Mouse (Mus musculus) midbrain, embryonic 13.5 days (tissue): ENCODE data around the gene Slc25a25. TPM values are rescaled to one million over a fixed set of nuclear protein-coding genes. Genes with fewer than 3 reads are reported as not detected.

ENCODE experiments used
- ATAC-seq: fragments of 200-750 bp; cut with Nextera tagmentation; 2 replicates; pipeline ENCODE4 v1.8.0; 2017; ENCODE audit warnings: mild to moderate bottlenecking, moderate TSS enrichment, moderate library complexity
- H3K27ac ChIP-seq: fragments of 300-500 bp; sonication (generic); 2 replicates; pipeline ENCODE4 v1.5.1; 2015; ENCODE audit warnings: inconsistent platforms, mild to moderate bottlenecking, moderate library complexity
- H3K27me3 ChIP-seq: fragments of 300-500 bp; sonication (generic); 2 replicates; pipeline ENCODE4 v1.6.1; 2015; ENCODE audit warnings: mild to moderate bottlenecking, inconsistent platforms
- H3K36me3 ChIP-seq: fragments of 300-500 bp; sonication (generic); 2 replicates; pipeline ENCODE4 v1.6.1; 2015; ENCODE audit warnings: mild to moderate bottlenecking, inconsistent platforms
- H3K4me1 ChIP-seq: fragments of 300-500 bp; sonication (generic); replicated peaks from 2 replicates; pipeline ENCODE4 v1.6.1; 2015; ENCODE audit warnings: inconsistent platforms
- H3K4me2 ChIP-seq: fragments of 300-500 bp; sonication (generic); replicated peaks from 2 replicates; pipeline ENCODE4 v1.6.1; 2015; ENCODE audit warnings: moderate library complexity, mild to moderate bottlenecking, inconsistent platforms
- H3K4me3 ChIP-seq: fragments of 300-500 bp; sonication (generic); replicated peaks from 2 replicates; pipeline ENCODE4 v1.5.1; 2015; ENCODE audit warnings: mild to moderate bottlenecking, inconsistent platforms
- H3K9ac ChIP-seq: fragments of 300-500 bp; sonication (generic); replicated peaks from 2 replicates; pipeline ENCODE4 v1.6.1; 2015; ENCODE audit warnings: mild to moderate bottlenecking, inconsistent platforms
- H3K9me3 ChIP-seq: fragments of 300-500 bp; sonication (generic); 2 replicates; pipeline ENCODE4 v1.6.1; 2016; ENCODE audit warnings: mild to moderate bottlenecking, inconsistent platforms
- WGBS: fragments of 180-500 bp; shearing (Covaris S2); methylation state at CpG from one replicate; pipeline ENCODE4 v1.1.7; 2015; 5-methylcytosine and 5-hydroxymethylcytosine counted together
- polyA plus RNA-seq: library from polyadenylated mRNA; unstranded; fragments of >200 nt; fragmentation: Nextera tagmentation; extraction: Ambion mirVana; gene quantifications from 2 replicates; pipeline ENCODE4 v1.2.1, GENCODE M21; 2015

Gene Slc25a25
- polyA plus RNA-seq, 1 experiment from 2014 or later: 45.4 TPM

DNA sequence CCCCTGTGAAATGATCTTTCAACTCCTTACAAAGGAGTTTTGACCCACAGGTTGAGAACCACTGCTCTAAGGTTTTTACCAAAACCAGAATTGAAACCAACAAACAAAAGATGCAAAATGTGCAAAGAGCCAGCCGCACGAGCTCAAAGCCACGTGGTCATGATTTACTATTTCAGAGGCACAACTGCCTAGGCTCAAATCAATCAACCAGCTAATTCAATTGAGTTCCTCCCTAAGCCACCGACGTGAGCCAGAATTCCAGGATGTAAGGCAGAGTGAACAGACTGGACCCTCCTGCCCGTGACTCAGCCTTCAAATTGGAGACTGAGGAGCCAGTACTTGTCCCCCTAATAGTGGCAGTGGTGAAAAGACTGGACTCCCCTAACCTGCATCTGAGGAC, 12.1 kb downstream of the Slc25a25 start:
- no peak for ATAC-seq
- Histone ChIP-seq H3K27me3 (no peaks in the 10 kb centered on the region), H3K4me3 (no peak overlapping the region), H3K9me3 (no peaks in the 10 kb centered on the region), H3K4me1 (peaks cover 37% of the 10 kb centered on the region), H3K36me3 (no peaks in the 10 kb centered on the region), H3K27ac (no peak overlapping the region), H3K4me2 (no peak overlapping the region), H3K9ac (no peak overlapping the region)
- 35% methylated on average over 6 of the region's 6 CpGs for WGBS

GRCm38 (mm10) chr2:32438733-32439132, 12.5 kb downstream of the Slc25a25 start:
- no peaks in the 10 kb centered on the region for H3K27me3 ChIP-seq
- H3K36me3 ChIP-seq: no peaks in the 10 kb centered on the region
- no peak overlapping the region for H3K4me3 ChIP-seq
- no peak overlapping the region for H3K9ac ChIP-seq
- ATAC-seq: no peak
- no peak overlapping the region for H3K27ac ChIP-seq
- no peaks in the 10 kb centered on the region for H3K9me3 ChIP-seq
- 84% methylated on average over 3 of the region's 3 CpGs for WGBS
- no peak overlapping the region for H3K4me2 ChIP-seq
- H3K4me1 ChIP-seq: peaks cover 37% of the 10 kb centered on the region

DNA sequence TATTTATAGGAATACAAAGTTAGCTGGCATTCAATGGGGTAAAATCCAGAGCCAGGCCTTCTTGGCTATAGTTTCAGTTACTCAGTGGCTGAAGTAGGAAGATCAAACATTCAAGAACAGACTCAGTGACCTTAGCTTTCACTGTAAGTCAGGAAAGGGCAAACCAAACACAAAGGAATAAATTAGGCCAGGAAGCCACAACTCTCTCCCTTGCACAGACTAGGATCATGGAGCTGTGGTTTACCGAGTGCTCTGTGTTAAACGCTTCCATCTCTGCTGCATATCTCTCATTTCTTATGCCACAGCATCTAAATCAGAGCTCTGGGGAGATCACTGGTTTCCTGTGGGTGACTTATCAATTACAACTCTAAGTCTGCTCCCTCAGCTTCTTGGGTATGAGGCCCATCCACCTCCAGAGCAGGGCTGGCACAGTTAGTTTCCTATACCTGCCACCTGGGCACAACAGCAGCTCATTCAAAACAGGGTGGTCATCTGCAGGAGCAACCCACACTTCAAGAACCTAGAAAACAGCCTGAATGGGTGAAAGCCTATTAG, 13.6 kb downstream of the Slc25a25 start:
- WGBS: 52% methylated on average over 2 of the region's 2 CpGs
- peaks cover 37% of the 10 kb centered on the region for H3K4me1 ChIP-seq
- 0 out of 2 replicates have a peak overlapping the region, but pooled peaks have one; percentile 41 for H3K9ac ChIP-seq
- no peaks in the 10 kb centered on the region for H3K36me3 ChIP-seq
- no peaks in the 10 kb centered on the region for H3K27me3 ChIP-seq
- H3K27ac ChIP-seq: peak overlapping the region; percentile 59; the same call in 1 of the 2 replicates
- H3K9me3 ChIP-seq: no peaks in the 10 kb centered on the region
- no peak overlapping the region for H3K4me3 ChIP-seq
- no peak for ATAC-seq
- H3K4me2 ChIP-seq: no peak overlapping the region

- ATAC-seq: 0 out of 2 replicates have a peak, but pooled peaks have one; percentile 37
- no peaks in the 10 kb centered on the region for H3K9me3 ChIP-seq
- H3K36me3 ChIP-seq: no peaks in the 10 kb centered on the region
- no peaks in the 10 kb centered on the region for H3K27me3 ChIP-seq
- H3K4me3 ChIP-seq: no peak overlapping the region
- H3K4me1 ChIP-seq: peaks cover 39% of the 10 kb centered on the region
- peak overlapping the region; percentile 59 for H3K27ac ChIP-seq
- 61% methylated on average over 3 of the region's 3 CpGs for WGBS
- H3K4me2 ChIP-seq: no peak overlapping the region
- H3K9ac ChIP-seq: 0 out of 2 replicates have a peak overlapping the region, but pooled peaks have one; percentile 41
Measured at GRCm38 (mm10) chr2:32436686-32437372, 14.4 kb downstream of the Slc25a25 start.

- Histone ChIP-seq H3K27ac (peak overlapping the region; percentile 85), H3K9me3 (no peaks in the 10 kb centered on the region), H3K27me3 (no peaks in the 10 kb centered on the region), H3K4me2 (peak overlapping the region; percentile 69), H3K4me3 (peak overlapping the region; percentile 59), H3K9ac (peak overlapping the region; percentile 79), H3K4me1 (peaks cover 49% of the 10 kb centered on the region), H3K36me3 (no peaks in the 10 kb centered on the region)
- WGBS: 5% methylated on average over 18 of the region's 18 CpGs
- ATAC-seq: peak; percentile 96
Measured at GRCm38 (mm10) chr2:32430701-32431676, 20.3 kb downstream of the Slc25a25 start.

- no peak for ATAC-seq
- H3K9me3 ChIP-seq: no peaks in the 10 kb centered on the region
- H3K27ac ChIP-seq: peak overlapping the region; percentile 87
- peak overlapping the region; percentile 79 for H3K9ac ChIP-seq
- WGBS: 78% methylated on average over 4 of the region's 4 CpGs
- H3K27me3 ChIP-seq: no peaks in the 10 kb centered on the region
- peaks cover 53% of the 10 kb centered on the region for H3K4me1 ChIP-seq
- H3K36me3 ChIP-seq: no peaks in the 10 kb centered on the region
- peak overlapping the region; percentile 69 for H3K4me2 ChIP-seq
- peak overlapping the region; percentile 59 for H3K4me3 ChIP-seq
Measured at GRCm38 (mm10) chr2:32429215-32429891, 21.9 kb downstream of the Slc25a25 start.

DNA sequence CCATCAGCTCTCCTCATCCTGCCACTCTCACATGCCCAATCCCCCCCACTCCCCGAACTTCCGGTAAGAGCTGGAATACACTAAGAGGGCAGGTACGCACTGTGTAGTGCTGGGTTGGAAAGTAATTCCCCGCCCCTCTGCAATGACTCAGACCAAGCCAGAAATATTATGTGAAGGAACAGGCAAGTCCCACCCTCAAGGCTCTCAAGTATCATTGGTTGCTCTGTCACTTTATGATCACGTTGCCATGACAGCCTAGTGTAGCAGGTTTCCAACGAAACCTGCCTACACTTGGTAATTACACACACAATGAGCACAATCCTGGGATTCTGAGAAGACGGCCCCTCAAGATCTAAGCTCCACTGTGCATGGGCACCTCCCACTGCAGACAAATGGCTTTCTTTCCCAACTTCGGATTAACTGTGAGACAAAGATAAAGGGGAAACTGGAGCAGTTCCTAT, 23.0 kb downstream of the Slc25a25 start:
- Histone ChIP-seq H3K27ac (peak overlapping the region; percentile 87), H3K36me3 (no peaks in the 10 kb centered on the region)
- 39% methylated on average over 8 of the region's 8 CpGs for WGBS

GRCm38 (mm10) chr2:32427720-32428119, 23.5 kb downstream of the Slc25a25 start:
- peak overlapping the region; percentile 69 for H3K4me2 ChIP-seq
- ATAC-seq: no peak
- WGBS: 85% methylated on average over 5 of the region's 5 CpGs
- peaks cover 70% of the 10 kb centered on the region for H3K4me1 ChIP-seq
- no peaks in the 10 kb centered on the region for H3K36me3 ChIP-seq
- H3K9me3 ChIP-seq: no peaks in the 10 kb centered on the region
- no peak overlapping the region; the same call in 1 of the 2 replicates for H3K9ac ChIP-seq
- H3K27me3 ChIP-seq: no peaks in the 10 kb centered on the region
- peak overlapping the region; percentile 59; the same call in 1 of the 2 replicates for H3K4me3 ChIP-seq
- peak overlapping the region; percentile 87 for H3K27ac ChIP-seq

More for the DNA sequence above, 23.0 kb downstream of the Slc25a25 start:
- H3K4me1 ChIP-seq: peaks cover 64% of the 10 kb centered on the region
- peak overlapping the region; percentile 69 for H3K4me2 ChIP-seq
- H3K9ac ChIP-seq: peak overlapping the region; percentile 79
- H3K9me3 ChIP-seq: no peaks in the 10 kb centered on the region
- ATAC-seq: peak; percentile 70
- peak overlapping the region; percentile 59 for H3K4me3 ChIP-seq
- no peaks in the 10 kb centered on the region for H3K27me3 ChIP-seq

DNA sequence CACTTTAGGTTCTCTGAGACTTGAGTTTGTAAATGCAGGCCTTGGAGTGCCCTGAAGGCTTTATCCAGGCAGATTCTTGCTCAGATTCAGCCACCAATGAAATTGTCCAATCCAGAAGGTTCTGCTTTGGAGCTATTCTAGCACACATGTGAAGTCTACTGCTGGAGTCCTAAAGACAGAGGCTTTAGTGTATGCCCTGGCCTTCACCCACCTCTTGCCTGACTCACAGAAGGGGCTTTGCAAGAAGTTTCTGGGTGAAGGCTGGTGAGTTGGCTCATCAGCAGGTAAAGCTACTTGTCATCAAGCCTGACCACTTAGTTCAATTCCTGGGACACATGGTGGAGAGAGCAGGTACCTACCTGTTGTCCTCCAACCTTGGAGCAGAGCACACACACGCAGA, 25.1 kb downstream of the Slc25a25 start:
- Histone ChIP-seq H3K9me3 (no peaks in the 10 kb centered on the region), H3K9ac (no peak overlapping the region), H3K4me2 (no peak overlapping the region), H3K27ac (no peak overlapping the region), H3K4me1 (peaks cover 65% of the 10 kb centered on the region), H3K27me3 (no peaks in the 10 kb centered on the region), H3K4me3 (no peak overlapping the region), H3K36me3 (peaks cover 1% of the 10 kb centered on the region; the same call in 1 of the 2 replicates)
- ATAC-seq: no peak
- whole genome bisulfite sequencing: 96% methylated on average over 1 of the region's 1 CpGs

- Histone ChIP-seq H3K4me3 (no peak overlapping the region), H3K27me3 (no peaks in the 10 kb centered on the region), H3K4me2 (no peak overlapping the region), H3K4me1 (peaks cover 64% of the 10 kb centered on the region), H3K9me3 (no peaks in the 10 kb centered on the region), H3K36me3 (peaks cover 7% of the 10 kb centered on the region), H3K9ac (no peak overlapping the region), H3K27ac (no peak overlapping the region)
- 78% methylated on average over 5 of the region's 5 CpGs for WGBS
- ATAC-seq: no peak
Measured at GRCm38 (mm10) chr2:32425568-32425967, 25.7 kb downstream of the Slc25a25 start.

DNA sequence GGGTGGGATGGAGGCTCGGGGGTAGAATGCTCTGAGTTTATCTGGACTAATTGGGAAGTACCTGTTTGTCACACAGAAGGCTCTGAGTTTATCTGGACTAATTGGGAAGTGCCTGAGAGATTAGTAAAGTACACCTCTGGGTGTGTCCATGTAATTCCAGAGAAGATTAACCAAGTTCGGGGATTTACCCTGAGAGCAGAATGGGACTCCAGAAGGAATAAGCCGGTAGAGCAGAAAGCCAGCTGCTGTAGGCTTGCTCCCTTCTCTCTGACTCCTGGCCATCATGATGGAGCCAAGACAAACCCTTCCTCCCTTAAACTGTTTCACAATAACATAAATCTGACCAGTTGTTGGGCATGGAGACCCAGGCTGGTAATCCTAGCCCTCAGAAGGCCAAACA, 26.4 kb downstream of the Slc25a25 start:
- Histone ChIP-seq H3K4me1 (peaks cover 56% of the 10 kb centered on the region), H3K9me3 (no peaks in the 10 kb centered on the region), H3K4me2 (0 out of 2 replicates have a peak overlapping the region, but pooled peaks have one; percentile 60), H3K36me3 (peaks cover 15% of the 10 kb centered on the region), H3K27me3 (no peaks in the 10 kb centered on the region), H3K27ac (peak overlapping the region; percentile 80), H3K4me3 (no peak overlapping the region), H3K9ac (no peak overlapping the region)
- ATAC-seq: no peak
- 27% methylated on average over 3 of the region's 3 CpGs for WGBS
